Mouse (Mus musculus): ENCODE measurements around the gene Gbgt1.
"Not testable (repeated sequence)": the region's sequence is repeated elsewhere in the genome, so short reads cannot be mapped to it uniquely, and the experiment has no call there.

Gbgt1 gene

GRCm38 (mm10) chr2:28502987-28503386 lies 6.3 kb downstream of the Gbgt1 start:
- DNase-seq (ENCODE audit: low spot score) = no peak

DNA sequence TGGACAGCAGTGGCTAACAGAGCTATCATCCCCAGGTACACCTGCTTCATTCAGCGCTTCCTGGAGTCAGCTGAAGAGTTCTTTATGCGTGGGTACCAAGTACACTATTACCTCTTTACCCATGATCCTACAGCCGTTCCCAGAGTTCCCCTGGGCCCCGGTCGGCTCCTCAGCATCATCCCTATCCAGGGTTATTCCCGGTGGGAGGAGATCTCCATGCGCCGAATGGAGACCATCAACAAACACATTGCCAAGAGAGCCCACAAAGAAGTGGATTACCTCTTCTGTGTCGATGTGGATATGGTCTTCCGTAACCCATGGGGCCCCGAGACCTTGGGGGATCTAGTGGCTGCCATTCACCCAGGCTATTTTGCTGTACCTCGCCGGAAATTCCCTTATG lies 8.0 kb downstream of the Gbgt1 start:
- DNase-seq (ENCODE audit: low spot score) = no peak

DNA sequence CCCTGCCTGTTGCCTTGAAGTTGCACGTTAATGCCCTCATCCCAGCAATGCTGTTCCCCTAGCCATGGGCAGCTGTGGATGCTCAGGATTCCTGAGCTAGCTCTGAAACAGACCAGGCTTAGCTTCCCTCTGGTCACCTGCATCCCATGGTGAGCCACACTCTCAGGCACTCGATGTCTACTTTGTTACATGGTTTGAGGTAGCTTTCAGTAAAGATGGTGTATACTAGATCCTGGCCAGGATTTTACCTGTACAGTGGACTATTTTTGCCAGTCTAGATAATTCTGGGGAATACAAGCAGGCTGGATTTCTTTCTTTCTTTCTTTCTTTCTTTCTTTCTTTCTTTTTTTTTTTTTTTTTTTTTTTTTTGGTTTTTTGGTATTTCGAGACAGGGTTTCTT lies 9.1 kb downstream of the Gbgt1 start, which contains the start of gene Gm10134:
Gene Gm10134 (plus strand): TSS at position 301 of the 400 bp plus-strand sequence.
- no peak for DNase-seq (ENCODE audit: low spot score)

GRCm38 (mm10) chr2:28506291-28506690 lies 9.6 kb downstream of the Gbgt1 start:
- DNase-seq (ENCODE audit: low spot score) = no peak

- not testable (repeated sequence) for DNase-seq (ENCODE audit: low spot score)
Measured at GRCm38 (mm10) chr2:28511600-28511999, 14.9 kb downstream of the Gbgt1 start.

- peak; percentile 81 for DNase-seq (ENCODE audit: low spot score)
Measured at GRCm38 (mm10) chr2:28512798-28513401, 16.2 kb downstream of the Gbgt1 start, which contains the start of gene Ralgds. Gene Ralgds (plus strand): TSS chr2:28513125.

DNA sequence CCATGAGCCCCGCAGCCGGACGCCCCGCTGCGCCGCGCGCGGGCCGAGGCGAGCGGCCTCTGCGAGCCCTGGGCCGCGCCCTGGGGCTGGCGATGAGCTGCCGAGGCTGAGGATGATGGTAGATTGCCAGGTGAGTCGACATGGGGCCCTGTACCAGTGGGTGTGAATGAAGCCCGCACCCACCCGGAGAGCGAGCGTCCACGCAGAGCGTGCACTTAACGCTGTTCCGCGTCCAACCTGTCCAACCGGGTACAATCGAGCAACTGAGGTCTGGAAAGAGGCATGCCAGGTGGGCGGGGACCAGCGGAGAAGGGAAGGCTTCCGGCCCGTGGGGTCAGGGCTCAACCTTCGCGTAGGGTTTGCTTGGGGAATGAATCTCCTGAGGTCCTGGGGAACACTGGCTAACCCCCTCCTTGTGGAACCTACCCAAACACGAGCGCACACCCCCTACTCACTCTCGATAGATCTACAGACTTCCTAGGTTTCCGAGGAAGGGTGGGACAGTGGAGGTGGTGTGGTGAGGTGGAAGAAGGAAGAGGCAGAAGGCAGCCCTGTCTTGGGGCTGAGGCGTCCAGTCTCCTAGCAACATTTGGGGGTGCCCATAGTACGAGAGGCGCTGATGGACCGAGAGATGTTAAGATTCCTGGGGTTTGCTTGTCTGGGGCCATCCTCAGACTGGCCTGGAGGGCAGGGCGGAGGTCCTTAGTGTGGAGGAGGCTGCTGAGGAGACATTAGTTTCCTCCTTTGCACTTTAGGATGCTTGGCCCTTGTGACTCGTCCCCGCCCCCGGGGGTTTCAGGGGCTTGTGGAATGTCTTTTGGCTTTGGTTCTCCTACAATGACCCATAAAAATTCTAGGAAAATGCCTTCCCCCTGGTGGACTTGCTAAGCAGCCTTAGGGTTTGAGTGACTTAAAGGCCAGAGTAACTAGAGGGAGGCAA lies 17.0 kb downstream of the Gbgt1 start:
- DNase-seq (ENCODE audit: low spot score) = no peak

- peak; percentile 74 for DNase-seq (ENCODE audit: low spot score)
Measured at GRCm38 (mm10) chr2:28514489-28514888, 17.8 kb downstream of the Gbgt1 start.

DNA sequence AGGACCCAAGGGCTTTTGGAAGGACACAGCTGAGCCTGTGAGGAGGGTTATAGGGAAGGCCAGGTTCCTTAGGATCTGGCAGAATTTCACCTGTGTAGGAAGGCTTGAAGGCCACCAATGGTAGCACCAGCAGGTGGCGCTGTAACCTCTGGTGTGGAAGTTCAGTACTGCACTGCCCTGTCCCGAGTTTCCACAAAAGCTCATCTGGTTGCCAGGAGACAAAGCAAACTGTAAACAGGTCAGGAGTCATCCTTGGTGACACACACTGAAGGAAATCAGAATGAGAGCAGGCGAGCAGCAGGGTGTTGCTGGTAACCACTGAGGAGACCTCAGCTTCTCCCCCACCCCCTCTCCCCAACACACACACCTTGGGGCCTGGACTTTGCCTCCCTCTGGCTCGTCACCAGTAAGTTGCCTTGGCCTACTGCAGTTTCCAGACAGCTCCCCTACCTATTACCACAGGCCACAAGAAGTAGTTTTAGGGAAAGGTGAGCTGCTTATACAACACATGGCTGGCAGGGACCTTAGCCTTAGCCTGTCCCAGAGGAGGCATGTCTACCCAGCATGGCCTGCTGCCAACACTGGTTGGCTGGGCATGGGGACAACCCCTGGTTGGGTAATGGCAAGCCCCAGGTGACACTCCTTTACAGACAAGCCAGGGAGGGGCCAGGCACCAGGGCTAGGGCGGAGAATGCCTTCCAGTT lies 20.7 kb downstream of the Gbgt1 start:
- DNase-seq (ENCODE audit: low spot score) = no peak

GRCm38 (mm10) chr2:28518231-28518630 lies 21.5 kb downstream of the Gbgt1 start:
- no peak for DNase-seq (ENCODE audit: low spot score)

DNA sequence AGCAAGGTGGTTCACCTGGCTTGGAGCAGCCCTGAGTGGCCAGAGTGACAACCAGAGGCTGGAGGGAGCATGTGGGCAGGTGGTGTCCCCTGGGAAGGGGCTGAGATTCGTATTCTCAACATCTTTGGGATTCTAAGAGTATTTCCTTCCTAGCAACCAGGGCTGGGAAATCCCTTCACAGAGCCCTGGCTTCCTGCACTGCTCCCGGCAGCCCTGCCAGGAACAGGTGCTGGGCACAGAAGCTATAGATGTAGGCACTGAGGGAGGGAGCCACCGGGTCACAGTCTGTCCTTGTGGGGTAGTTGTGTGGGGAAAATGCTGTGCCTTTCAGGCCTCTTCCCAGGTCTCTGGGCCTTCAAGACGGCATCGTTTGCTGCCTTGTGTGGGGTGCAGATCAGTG lies 23.9 kb downstream of the Gbgt1 start:
- DNase-seq (ENCODE audit: low spot score) = no peak

GRCm38 (mm10) chr2:28521571-28522151 lies 25.0 kb downstream of the Gbgt1 start:
- DNase-seq (ENCODE audit: low spot score) = no peak

DNA sequence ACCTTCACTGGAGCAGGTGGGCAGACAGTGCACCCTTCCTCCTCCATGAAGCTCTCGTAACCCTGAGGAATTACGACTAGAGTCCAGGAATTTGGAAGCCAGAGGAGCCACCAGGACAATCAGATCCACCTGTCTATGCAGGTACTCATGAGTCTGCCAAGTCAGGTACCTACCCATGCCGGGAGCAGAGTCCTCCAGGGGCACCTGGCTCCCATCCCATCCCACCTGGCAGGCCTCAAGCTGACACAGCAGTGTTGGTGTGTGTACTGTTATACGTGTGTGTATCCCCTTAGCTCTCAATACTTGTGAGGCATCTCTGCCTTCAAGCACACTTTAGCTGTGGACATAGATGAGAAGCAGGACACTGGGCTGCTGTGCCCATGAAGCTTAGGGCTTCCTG lies 25.5 kb downstream of the Gbgt1 start:
- DNase-seq (ENCODE audit: low spot score) = no peak

- DNase-seq (ENCODE audit: low spot score) = peak; percentile 61
Measured at GRCm38 (mm10) chr2:28523643-28524117, 27.0 kb downstream of the Gbgt1 start.

- no peak for DNase-seq (ENCODE audit: low spot score)
Measured at GRCm38 (mm10) chr2:28524406-28524805, 27.7 kb downstream of the Gbgt1 start.

DNA sequence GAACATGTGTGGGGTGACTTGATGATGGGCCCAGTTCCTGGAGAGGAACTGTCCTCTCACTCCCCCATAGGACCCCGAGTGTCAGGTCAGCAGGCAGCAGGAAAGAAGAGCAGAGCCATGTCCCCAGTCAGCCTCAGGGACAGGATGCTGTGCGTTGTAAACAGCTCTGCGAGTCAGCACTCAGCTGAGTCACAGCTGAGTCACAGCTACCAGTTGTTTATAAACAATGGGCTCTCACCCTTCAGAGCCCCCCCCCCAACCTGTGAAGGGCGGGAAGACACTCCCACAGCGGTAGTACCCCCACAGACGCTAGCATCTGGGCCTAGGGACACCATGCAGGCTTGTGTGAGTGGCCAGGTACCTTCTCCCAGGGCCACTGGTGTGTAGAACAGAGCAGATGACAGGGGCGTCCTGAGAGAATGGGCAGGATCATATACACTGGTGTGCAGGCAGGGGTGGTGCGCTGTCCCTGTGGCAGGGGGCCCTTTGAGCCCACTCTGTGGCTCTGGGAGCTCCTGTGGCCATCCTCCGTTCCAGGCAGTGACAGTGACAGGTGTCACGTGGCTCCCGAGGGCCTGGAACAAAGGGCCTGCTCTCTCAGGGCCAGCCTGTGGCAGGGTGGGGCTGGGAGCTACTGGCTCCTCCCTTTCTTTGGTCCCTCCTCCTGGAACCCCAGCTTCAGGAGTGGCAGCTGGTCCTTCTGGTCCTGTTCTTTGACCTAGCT lies 28.7 kb downstream of the Gbgt1 start:
- DNase-seq (ENCODE audit: low spot score) = no peak

- no peak for DNase-seq (ENCODE audit: low spot score)
Measured at GRCm38 (mm10) chr2:28525943-28526876, 29.5 kb downstream of the Gbgt1 start.

DNA sequence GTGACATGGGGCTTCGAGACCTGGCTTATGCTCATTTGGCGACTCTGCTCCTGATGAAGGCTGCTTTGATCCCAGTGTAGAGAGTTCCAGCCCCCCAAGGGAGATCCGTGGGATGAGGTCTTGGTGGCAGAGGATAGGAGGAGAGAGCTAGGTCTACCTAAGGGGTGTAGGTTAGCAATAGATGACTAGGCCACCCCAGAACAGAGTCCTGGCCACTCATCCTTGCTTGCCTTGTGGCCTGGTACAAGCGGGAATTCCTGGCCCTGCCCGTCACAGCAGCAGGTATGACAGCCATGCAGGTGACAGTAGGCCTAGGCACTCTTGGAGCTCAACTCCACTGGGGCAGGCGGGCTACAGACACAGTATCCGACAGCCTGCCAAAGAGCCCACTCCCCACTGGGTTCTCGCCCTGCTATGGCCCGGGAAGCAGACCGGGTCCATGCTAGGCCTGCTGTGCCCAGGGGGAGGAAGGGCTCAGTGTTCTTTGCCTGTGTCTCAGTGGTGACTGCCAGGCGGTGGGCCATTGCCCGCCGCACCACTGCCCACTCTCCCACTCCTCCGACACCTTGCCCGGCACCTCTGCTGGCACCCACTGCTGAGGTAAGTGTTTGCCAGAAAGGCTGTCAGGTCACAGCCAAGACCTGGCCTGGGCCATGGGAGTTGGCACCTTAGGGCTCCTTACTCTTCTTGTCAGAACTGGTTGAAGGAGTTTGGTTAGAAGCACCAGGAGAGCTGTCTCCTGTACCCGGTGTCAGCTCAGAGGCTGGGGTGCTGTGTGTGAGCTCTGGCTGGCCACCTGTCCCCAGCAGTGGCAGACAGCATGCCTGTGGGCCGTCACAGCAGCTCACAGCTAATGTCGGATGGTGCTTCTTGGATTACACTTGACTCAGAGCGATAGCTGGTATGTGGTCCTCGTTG lies 31.0 kb downstream of the Gbgt1 start:
- no peak for DNase-seq (ENCODE audit: low spot score)

GRCm38 (mm10) chr2:28528354-28528730 lies 31.7 kb downstream of the Gbgt1 start:
- no peak for DNase-seq (ENCODE audit: low spot score)

Measured in testis, postnatal 14 days (tissue).